Mouse (Mus musculus): ENCODE data around the gene Sh3bgrl.

- TF ChIP-seq EP300 (IDR thresholded peaks at IDR 0.05; ENCODE audit: low read depth) (no peak), CTCF (IDR thresholded peaks at IDR 0.05; ENCODE audit: low read depth) (no peak)
Observed at GRCm38 (mm10) chrX:109235383-109236036, 140.3 kb downstream of the Sh3bgrl start.
